Mouse (Mus musculus): Measurements from ENCODE around the gene Hsd17b1. TPM values are rescaled to one million over a fixed set of nuclear protein-coding genes. Genes with fewer than 3 reads are reported as not detected.

Gene Hsd17b1
- polyA plus RNA-seq, 1 experiment from 2014 or later, result 0.35 TPM

DNA sequence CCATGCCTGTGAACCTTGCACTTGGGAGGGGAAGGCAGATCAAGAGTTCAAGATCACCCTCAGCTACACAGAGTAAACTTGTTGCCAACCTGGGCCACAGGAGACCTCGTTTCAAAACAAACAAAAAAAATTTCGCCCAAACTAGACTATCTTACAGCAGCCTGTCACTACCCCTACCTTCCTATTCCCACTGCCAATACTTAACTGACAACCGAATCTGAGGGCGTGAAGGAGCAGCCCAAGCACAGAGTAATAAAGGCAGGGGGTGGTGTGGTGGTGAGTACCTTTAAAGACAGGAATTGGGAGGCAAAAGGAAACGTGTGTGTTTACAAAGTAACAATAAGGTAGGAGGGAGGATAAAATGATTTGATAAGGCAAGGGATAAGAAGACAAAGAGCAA is 32.5 kb downstream of the Hsd17b1 start:
- Histone ChIP-seq H3K4me2 (ENCODE audit: low read depth, low read length) (no peak overlapping the region), H3K27ac (ENCODE audit: low read depth, low read length) (no peak overlapping the region), H3K27me3 (ENCODE audit: control insufficient read depth, insufficient read depth, low read length) (no peaks in the 10 kb centered on the region), H3K9ac (replicated peaks; ENCODE audit: low read depth, low read length) (no peak overlapping the region), H3K36me3 (ENCODE audit: control insufficient read depth, insufficient read depth, low read length) (no peaks in the 10 kb centered on the region), H3K4me1 (ENCODE audit: control insufficient read depth, insufficient read depth, low read length) (peaks cover 3% of the 10 kb centered on the region; the same call in 1 of the 2 replicates), H3K9me3 (ENCODE audit: control insufficient read depth, low read length) (no peaks in the 10 kb centered on the region), H3K4me3 (ENCODE audit: low read depth, low read length) (no peak overlapping the region)
- 60% methylated on average over 5 of the region's 5 CpGs for WGBS
- ATAC-seq (ENCODE audit: low read depth), result no peak

DNA sequence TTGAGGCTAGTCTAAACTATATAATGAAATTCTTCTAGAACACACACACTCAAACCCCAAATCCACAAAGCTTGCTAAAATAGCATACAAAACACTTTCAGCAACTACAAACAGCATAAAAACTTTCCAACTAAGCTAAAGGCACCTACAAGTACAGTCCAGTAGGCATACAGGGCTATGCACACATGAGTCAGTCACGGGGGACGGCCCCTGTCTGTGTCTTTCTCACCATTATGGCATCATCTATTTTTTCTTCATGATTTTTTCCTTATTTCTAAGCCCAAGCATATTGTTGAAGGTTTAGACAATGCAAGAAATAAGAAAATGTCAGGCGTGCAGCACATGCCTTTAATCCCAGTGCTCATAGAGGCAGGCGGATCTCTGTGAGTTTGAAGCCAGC is 33.0 kb downstream of the Hsd17b1 start:
- 94% methylated on average over 4 of the region's 4 CpGs for WGBS

DNA sequence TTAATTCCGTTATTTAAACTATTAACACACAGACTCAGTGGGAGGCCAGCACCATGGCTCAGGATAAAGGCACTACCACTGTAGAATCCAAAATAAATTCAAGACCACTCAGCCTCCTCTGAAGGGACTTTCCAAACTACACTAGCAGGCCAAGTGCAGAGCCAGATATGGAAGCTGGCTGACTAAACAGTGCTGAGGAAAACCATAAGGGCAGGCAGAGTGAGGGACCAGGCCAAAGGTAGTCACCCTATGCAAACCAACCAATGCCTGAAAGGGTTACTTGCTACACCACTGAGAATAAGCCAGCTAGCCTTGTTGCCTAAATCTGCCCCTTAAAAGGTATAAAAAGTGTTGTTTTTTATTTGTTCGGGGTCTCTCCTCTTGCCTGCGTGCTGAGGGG is 34.0 kb downstream of the Hsd17b1 start:
- ATAC-seq (ENCODE audit: low read depth), result no peak
- no peaks in the 10 kb centered on the region for H3K36me3 ChIP-seq (ENCODE audit: control insufficient read depth, insufficient read depth, low read length)
- no peak overlapping the region for H3K9ac ChIP-seq (replicated peaks; ENCODE audit: low read depth, low read length)
- H3K4me2 ChIP-seq (ENCODE audit: low read depth, low read length), result no peak overlapping the region
- no peak overlapping the region for H3K27ac ChIP-seq (ENCODE audit: low read depth, low read length)
- no peak overlapping the region for H3K4me3 ChIP-seq (ENCODE audit: low read depth, low read length)
- WGBS, result 89% methylated on average over 3 of the region's 3 CpGs
- H3K9me3 ChIP-seq (ENCODE audit: control insufficient read depth, low read length), result no peaks in the 10 kb centered on the region
- no peaks in the 10 kb centered on the region for H3K27me3 ChIP-seq (ENCODE audit: control insufficient read depth, insufficient read depth, low read length)
- H3K4me1 ChIP-seq (ENCODE audit: control insufficient read depth, insufficient read depth, low read length), result peaks cover 8% of the 10 kb centered on the region; the same call in 1 of the 2 replicates

More for the DNA sequence above, 33.0 kb downstream of the Hsd17b1 start:
- no peak overlapping the region for H3K4me3 ChIP-seq (ENCODE audit: low read depth, low read length)
- ATAC-seq (ENCODE audit: low read depth), result no peak
- no peaks in the 10 kb centered on the region for H3K27me3 ChIP-seq (ENCODE audit: control insufficient read depth, insufficient read depth, low read length)
- peaks cover 3% of the 10 kb centered on the region; the same call in 1 of the 2 replicates for H3K4me1 ChIP-seq (ENCODE audit: control insufficient read depth, insufficient read depth, low read length)
- no peak overlapping the region for H3K9ac ChIP-seq (replicated peaks; ENCODE audit: low read depth, low read length)
- H3K27ac ChIP-seq (ENCODE audit: low read depth, low read length), result no peak overlapping the region
- no peaks in the 10 kb centered on the region for H3K9me3 ChIP-seq (ENCODE audit: control insufficient read depth, low read length)
- H3K4me2 ChIP-seq (ENCODE audit: low read depth, low read length), result no peak overlapping the region
- no peaks in the 10 kb centered on the region for H3K36me3 ChIP-seq (ENCODE audit: control insufficient read depth, insufficient read depth, low read length)

DNA sequence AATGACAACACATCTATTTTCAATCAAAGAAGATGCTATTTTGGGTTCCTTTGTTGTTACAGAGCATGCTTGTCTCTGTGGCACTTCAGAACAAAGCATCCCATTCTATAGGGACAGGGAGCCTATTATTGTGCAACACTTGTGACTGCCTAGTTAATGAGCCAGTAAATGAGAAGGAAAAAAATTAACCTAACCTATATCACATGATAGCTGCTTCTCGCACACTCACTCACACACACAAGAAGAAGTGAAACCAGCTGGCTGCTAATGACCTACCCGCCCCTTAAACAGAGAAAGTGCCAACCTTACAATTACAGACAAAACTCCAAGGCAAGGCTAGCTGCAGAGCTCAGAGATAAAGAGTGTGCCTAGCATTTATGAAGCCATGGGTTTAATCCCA is 37.4 kb downstream of the Hsd17b1 start:
- Histone ChIP-seq H3K4me3 (ENCODE audit: low read depth, low read length) (no peak overlapping the region), H3K9me3 (ENCODE audit: control insufficient read depth, low read length) (no peaks in the 10 kb centered on the region), H3K36me3 (ENCODE audit: control insufficient read depth, insufficient read depth, low read length) (no peaks in the 10 kb centered on the region), H3K4me1 (ENCODE audit: control insufficient read depth, insufficient read depth, low read length) (peaks cover 19% of the 10 kb centered on the region), H3K27me3 (ENCODE audit: control insufficient read depth, insufficient read depth, low read length) (no peaks in the 10 kb centered on the region), H3K27ac (ENCODE audit: low read depth, low read length) (0 out of 2 replicates have a peak overlapping the region, but pooled peaks have one; percentile 24), H3K4me2 (ENCODE audit: low read depth, low read length) (no peak overlapping the region), H3K9ac (replicated peaks; ENCODE audit: low read depth, low read length) (no peak overlapping the region)
- WGBS, result 34% methylated on average over 2 of the region's 2 CpGs
- ATAC-seq (ENCODE audit: low read depth), result no peak

DNA sequence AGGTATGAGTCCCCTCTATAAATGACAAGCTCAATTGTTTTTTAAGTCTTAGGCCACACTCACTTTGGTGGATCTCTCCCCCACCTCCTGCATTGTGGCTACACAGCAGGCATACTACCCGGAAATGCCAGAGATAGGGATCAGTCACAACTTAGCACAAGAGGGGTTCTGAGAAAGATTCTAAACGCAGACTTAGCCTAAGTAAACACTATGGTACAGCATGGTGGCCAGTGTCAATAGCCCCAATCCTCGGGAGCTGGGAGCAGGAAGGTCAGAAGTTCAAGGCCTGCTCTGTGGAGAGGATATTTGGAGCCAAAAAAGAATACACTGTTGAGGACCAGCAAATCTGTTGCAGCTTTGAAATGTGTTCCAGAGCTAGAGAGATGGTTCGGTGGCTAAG is 39.9 kb downstream of the Hsd17b1 start:
- no peak overlapping the region for H3K27ac ChIP-seq (ENCODE audit: low read depth, low read length)
- peaks cover 26% of the 10 kb centered on the region for H3K4me1 ChIP-seq (ENCODE audit: control insufficient read depth, insufficient read depth, low read length)
- no peaks in the 10 kb centered on the region for H3K27me3 ChIP-seq (ENCODE audit: control insufficient read depth, insufficient read depth, low read length)
- no peaks in the 10 kb centered on the region for H3K9me3 ChIP-seq (ENCODE audit: control insufficient read depth, low read length)
- no peak for ATAC-seq (ENCODE audit: low read depth)
- H3K36me3 ChIP-seq (ENCODE audit: control insufficient read depth, insufficient read depth, low read length), result peaks cover 6% of the 10 kb centered on the region; the same call in 1 of the 2 replicates
- H3K4me3 ChIP-seq (ENCODE audit: low read depth, low read length), result no peak overlapping the region
- 50% methylated on average over 4 of the region's 4 CpGs for WGBS
- peak overlapping the region; percentile 91 for H3K4me2 ChIP-seq (ENCODE audit: low read depth, low read length)
- H3K9ac ChIP-seq (replicated peaks; ENCODE audit: low read depth, low read length), result no peak overlapping the region

DNA sequence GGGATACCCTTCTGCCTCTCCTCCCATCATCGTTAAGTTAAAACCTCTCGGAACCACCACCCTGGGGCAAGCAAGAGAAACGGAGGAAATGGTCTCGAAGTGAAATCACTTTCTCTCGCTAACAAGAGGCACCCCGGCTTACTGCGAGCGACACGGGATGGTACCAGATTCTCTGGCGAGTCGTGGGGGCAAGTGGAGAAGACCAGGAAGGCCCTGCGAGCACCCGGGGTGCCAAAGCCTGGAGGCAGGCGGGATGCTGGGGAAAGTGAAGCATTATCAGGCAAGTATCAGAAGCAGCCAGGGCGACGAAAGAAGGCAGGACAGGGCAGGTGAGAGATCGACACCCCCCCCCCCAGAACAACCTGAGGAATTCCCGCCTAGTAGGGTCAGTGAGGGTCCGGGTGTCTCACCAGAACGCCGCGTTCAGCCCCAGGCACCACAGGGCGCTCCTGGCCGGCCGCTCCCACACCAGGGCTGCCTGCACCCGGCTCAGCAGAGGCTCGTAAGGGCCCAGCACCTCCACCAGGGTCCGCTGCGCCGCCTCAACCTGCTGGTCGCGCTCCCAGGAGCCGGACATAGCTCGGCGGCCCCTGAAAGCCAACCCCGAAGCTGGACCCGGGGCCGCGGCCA is 41.0 kb downstream of the Hsd17b1 start:
- Histone ChIP-seq H3K9me3 (ENCODE audit: control insufficient read depth, low read length) (no peaks in the 10 kb centered on the region), H3K4me3 (ENCODE audit: low read depth, low read length) (peak overlapping the region; percentile 78), H3K4me1 (ENCODE audit: control insufficient read depth, insufficient read depth, low read length) (peaks cover 26% of the 10 kb centered on the region), H3K4me2 (ENCODE audit: low read depth, low read length) (peak overlapping the region; percentile 91), H3K36me3 (ENCODE audit: control insufficient read depth, insufficient read depth, low read length) (peaks cover 10% of the 10 kb centered on the region; the same call in 1 of the 2 replicates), H3K9ac (replicated peaks; ENCODE audit: low read depth, low read length) (peak overlapping the region; percentile 93), H3K27me3 (ENCODE audit: control insufficient read depth, insufficient read depth, low read length) (no peaks in the 10 kb centered on the region), H3K27ac (ENCODE audit: low read depth, low read length) (peak overlapping the region; percentile 84)
- WGBS, result under 1% methylated on average over 35 of the region's 39 CpGs
- peak; percentile 84 for ATAC-seq (ENCODE audit: low read depth)

DNA sequence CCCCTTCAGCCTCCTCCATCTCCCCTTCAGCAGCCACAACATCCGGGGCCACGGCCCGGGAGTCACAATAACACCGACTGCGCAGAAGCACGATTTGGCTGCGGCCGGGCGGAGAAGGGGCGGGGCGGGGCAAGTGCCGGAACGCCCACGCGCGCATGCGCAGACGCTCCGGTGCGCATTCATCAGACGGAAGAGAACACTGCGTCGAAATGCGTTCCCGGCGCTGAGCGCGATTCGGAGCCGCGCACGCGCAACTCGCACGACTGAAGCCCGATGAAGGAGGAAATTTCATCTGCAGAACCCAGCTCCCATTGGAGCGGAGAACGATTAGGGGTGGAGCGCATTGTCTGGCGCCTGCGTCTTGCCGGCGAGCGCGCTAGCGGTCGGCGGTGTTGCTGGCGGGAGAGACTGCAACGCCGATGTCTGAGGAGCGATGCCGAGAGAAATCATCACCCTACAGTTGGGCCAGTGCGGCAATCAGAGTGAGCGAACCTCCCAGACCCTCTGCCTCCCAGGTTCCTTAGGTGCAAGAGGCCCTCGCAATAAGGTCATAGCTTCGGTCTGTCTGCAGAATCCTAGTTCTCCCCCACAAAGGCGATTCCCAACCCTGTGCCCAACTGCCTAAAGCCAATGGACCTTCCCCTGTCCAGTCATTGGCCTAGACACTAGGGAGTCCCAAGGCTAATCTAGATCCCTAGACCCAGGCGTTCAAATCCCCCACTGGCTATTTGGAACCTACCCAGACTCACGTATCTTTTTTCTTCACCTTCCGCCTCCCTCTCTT is 41.7 kb downstream of the Hsd17b1 start, which contains the start of the genes Retreg3 and Tubg1:
Gene Retreg3 (minus strand): TSS at position 133 of the 784 bp plus-strand sequence.
Gene Tubg1 (plus strand): TSS at position 178 of the 784 bp plus-strand sequence.
- H3K4me1 ChIP-seq (ENCODE audit: control insufficient read depth, insufficient read depth, low read length), result peaks cover 23% of the 10 kb centered on the region
- ATAC-seq (ENCODE audit: low read depth), result peak; percentile 94

DNA sequence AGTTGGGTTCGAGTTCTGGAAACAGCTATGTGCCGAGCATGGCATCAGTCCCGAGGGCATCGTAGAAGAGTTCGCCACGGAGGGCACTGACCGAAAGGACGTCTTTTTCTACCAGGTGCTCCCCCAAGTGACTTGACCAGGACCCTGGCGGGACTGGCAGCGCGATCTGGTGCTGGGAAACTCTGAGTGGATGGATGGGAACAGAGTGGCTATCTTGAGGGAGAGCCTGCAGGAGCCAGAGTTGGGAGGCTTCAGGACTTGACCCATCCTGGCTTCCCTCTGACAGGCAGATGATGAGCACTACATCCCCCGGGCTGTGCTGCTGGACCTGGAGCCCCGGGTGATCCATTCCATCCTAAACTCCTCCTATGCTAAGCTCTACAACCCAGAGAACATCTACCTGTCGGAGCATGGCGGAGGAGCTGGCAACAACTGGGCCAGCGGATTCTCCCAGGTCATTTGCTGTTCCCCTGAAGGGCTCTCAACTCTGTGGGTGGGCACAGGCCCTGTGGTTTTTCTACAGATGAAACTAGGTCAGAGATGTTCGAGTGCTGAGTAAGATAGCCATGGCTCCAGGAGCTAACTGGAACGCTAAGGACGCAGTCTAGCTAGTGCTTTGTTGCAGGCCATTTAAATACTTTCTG is 42.5 kb downstream of the Hsd17b1 start:
- H3K4me3 ChIP-seq (ENCODE audit: low read depth, low read length), result peak overlapping the region; percentile 78
- H3K4me2 ChIP-seq (ENCODE audit: low read depth, low read length), result peak overlapping the region; percentile 85
- WGBS, result 23% methylated on average over 19 of the region's 19 CpGs
- no peak for ATAC-seq (ENCODE audit: low read depth)
- peak overlapping the region; percentile 82 for H3K27ac ChIP-seq (ENCODE audit: low read depth, low read length)
- no peaks in the 10 kb centered on the region for H3K27me3 ChIP-seq (ENCODE audit: control insufficient read depth, insufficient read depth, low read length)
- H3K36me3 ChIP-seq (ENCODE audit: control insufficient read depth, insufficient read depth, low read length), result peaks cover 14% of the 10 kb centered on the region; the same call in 1 of the 2 replicates
- peak overlapping the region; percentile 65 for H3K9ac ChIP-seq (replicated peaks; ENCODE audit: low read depth, low read length)
- peaks cover 23% of the 10 kb centered on the region for H3K4me1 ChIP-seq (ENCODE audit: control insufficient read depth, insufficient read depth, low read length)
- no peaks in the 10 kb centered on the region for H3K9me3 ChIP-seq (ENCODE audit: control insufficient read depth, low read length)

More for the DNA sequence above, 41.7 kb downstream of the Hsd17b1 start, which contains the start of the genes Retreg3 and Tubg1:
- Histone ChIP-seq H3K36me3 (ENCODE audit: control insufficient read depth, insufficient read depth, low read length) (peaks cover 10% of the 10 kb centered on the region; the same call in 1 of the 2 replicates), H3K9me3 (ENCODE audit: control insufficient read depth, low read length) (no peaks in the 10 kb centered on the region), H3K4me2 (ENCODE audit: low read depth, low read length) (peak within 1 kb of the TSS; percentile 91), H3K27me3 (ENCODE audit: control insufficient read depth, insufficient read depth, low read length) (no peaks in the 10 kb centered on the region), H3K4me3 (ENCODE audit: low read depth, low read length) (peak within 1 kb of the TSS; percentile 78), H3K9ac (replicated peaks; ENCODE audit: low read depth, low read length) (peak within 1 kb of the TSS; percentile 93), H3K27ac (ENCODE audit: low read depth, low read length) (peak within 1 kb of the TSS; percentile 84)
- under 1% methylated on average over 61 of the region's 61 CpGs for WGBS
